Comparison of ENCODE assay signal across 10 mouse cellular contexts in the genomic region with DNA sequence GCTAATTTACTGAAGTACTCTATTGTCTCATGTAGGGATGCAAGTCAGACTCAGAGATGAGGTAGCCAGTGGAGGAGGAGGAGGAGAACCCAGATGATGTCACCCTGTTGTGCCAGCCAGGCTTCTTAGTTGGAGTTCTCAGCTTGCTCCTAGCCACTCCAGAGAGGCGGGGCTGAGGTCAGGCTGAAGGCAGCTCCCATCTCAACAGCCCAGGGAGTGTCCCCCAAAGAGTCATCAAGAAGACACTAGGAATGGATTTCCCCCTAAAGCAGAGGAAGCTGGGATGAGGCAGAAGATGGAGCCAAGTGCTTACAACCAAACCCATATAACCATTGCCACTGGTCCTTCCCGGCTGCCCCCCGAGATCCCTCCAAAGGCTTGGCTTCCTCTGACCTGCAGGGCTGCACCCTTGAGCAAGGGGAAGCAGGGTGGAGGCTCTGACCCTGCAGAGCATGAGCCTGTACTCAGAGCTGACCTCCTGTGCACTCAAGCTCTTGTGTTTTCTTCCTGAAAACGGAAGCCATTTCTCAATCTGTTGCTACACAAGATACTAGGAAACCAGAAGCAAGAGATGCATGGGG. TPM values are rescaled to one million over a fixed set of nuclear protein-coding genes. Genes with fewer than 3 reads are reported as not detected.
A peak's percentile ranks its signal among the peaks of the same experiment; 100 is the strongest.
DNase-seq lines count a peak whose midpoint lies in the region; ATAC-seq and TF ChIP-seq lines count a peak whose summit lies in the region.
"Had no signal": no experiment of that assay in that cellular context is flagged by ENCODE, and none has a peak within 500 bp of the region (broad histone marks: within the 10 kb centered on the region; RNA-seq: fewer than 3 reads in every experiment).

No protein-coding gene starts in this region.

- no peak for TF ChIP-seq CTCF in bone marrow macrophage, adult 2 months (IDR thresholded peaks at IDR 0.05; ENCODE audit: low read depth, low read length)

- no peak overlapping the region for H3K27ac ChIP-seq in kidney, embryonic 16.5 days (ENCODE audit: low read length)
- 0 out of 2 replicates have a peak overlapping the region, but pooled peaks have one; percentile 1 for H3K27ac ChIP-seq in bone marrow macrophage, adult 2 months (ENCODE audit: insufficient read depth, low read depth, low read length)
- H3K27ac ChIP-seq in kidney, embryonic 15.5 days: 0 out of 2 replicates have a peak overlapping the region, but pooled peaks have one; percentile 22
- H3K27ac ChIP-seq: liver, embryonic 14.5 days had no signal

- peak; percentile 20 to 33 for DNase-seq in kidney, adult 8-10 months
- peak; percentile 42 to 51 for DNase-seq in monocyte, adult 2 months (ENCODE audit: low read depth in 1 of 2, low spot score in 2 of 2)
- no peak for DNase-seq in thymus, postnatal 10 days (ENCODE audit: low spot score in 2 of 2)
- no peak for DNase-seq in frontal cortex, postnatal 14 days (ENCODE audit: low spot score in 2 of 2)
- DNase-seq: spleen, adult 18-20 months had no signal

- H3K9ac ChIP-seq in kidney, embryonic 16.5 days (replicated peaks; ENCODE audit: low read length): no peak overlapping the region
- H3K9ac ChIP-seq in kidney, embryonic 15.5 days: no peak overlapping the region
- H3K9ac ChIP-seq: liver, embryonic 14.5 days had no signal

- peaks cover 14% of the 10 kb centered on the region for H3K4me1 ChIP-seq in kidney, embryonic 16.5 days (ENCODE audit: insufficient read depth, low read length)
- H3K4me1 ChIP-seq in bone marrow macrophage, adult 2 months (ENCODE audit: control insufficient read depth, insufficient read depth, low read length): peaks cover 25% of the 10 kb centered on the region
- H3K4me1 ChIP-seq in kidney, embryonic 15.5 days: peaks cover 30% of the 10 kb centered on the region

- no peak overlapping the region for H3K4me2 ChIP-seq in kidney, embryonic 16.5 days (replicated peaks; ENCODE audit: low read depth, low read length)
- H3K4me2 ChIP-seq in kidney, embryonic 15.5 days: no peak overlapping the region

- no peaks in the 10 kb centered on the region for H3K27me3 ChIP-seq in kidney, embryonic 16.5 days (ENCODE audit: insufficient read depth, low read length)
- no peaks in the 10 kb centered on the region for H3K27me3 ChIP-seq in kidney, embryonic 15.5 days
- H3K27me3 ChIP-seq: Patski had no signal

- no peak overlapping the region for H3K4me3 ChIP-seq in kidney, embryonic 16.5 days (ENCODE audit: low read length)
- H3K4me3 ChIP-seq in bone marrow macrophage, adult 2 months (ENCODE audit: insufficient read depth, low read length): no peak overlapping the region
- no peak overlapping the region for H3K4me3 ChIP-seq in kidney, embryonic 15.5 days (replicated peaks)

- no peaks in the 10 kb centered on the region for H3K9me3 ChIP-seq in kidney, embryonic 16.5 days (ENCODE audit: low read length)
- H3K9me3 ChIP-seq in kidney, embryonic 15.5 days (replicated peaks): no peaks in the 10 kb centered on the region

- no peaks in the 10 kb centered on the region for H3K36me3 ChIP-seq in kidney, embryonic 16.5 days (ENCODE audit: insufficient read depth, low read length)
- H3K36me3 ChIP-seq in kidney, embryonic 15.5 days: no peaks in the 10 kb centered on the region

- 75% methylated on average over 4 of the region's 4 CpGs for WGBS in kidney, embryonic 16.5 days
- 71% methylated on average over 4 of the region's 4 CpGs for WGBS in kidney, embryonic 15.5 days

- no peak for ATAC-seq in kidney, embryonic 16.5 days (ENCODE audit: low FRiP score, low TSS enrichment)
- no peak for ATAC-seq in kidney, embryonic 15.5 days (replicated peaks; ENCODE audit: low FRiP score)
- ATAC-seq: Patski had no signal

- no peak for TF ChIP-seq POLR2A in bone marrow macrophage, adult 2 months (IDR thresholded peaks at IDR 0.05; ENCODE audit: borderline replicate concordance, low read depth, low read length)

RNA-seq across cellular contexts. Expression of gene Ksr1, which starts 58.4 kb away (rescaled TPM):
- polyA plus RNA-seq in kidney, embryonic 16.5 days (2015; fragmentation: Nextera tagmentation; extraction: Ambion mirVana): 3.5 and 3.8 TPM in 2 replicates
- 3.7 and 6.0 TPM in 2 replicates for polyA plus RNA-seq in bone marrow macrophage, adult 2 months (2012; ENCODE audit: insufficient read depth, insufficient read length, missing spikeins)
- 2.6 and 3.3 TPM in 2 replicates for polyA plus RNA-seq in kidney, embryonic 15.5 days (2015; fragmentation: Nextera tagmentation; extraction: Ambion mirVana)

Comparison
In these comparisons a context has a peak if more than half of its experiments do, and no peak if none do; other contexts are left out.
1. DNase-seq: peak in kidney, adult 8-10 months (2 of 2) and monocyte, adult 2 months (2 of 2); none in thymus, postnatal 10 days (0 of 2) and frontal cortex, postnatal 14 days (0 of 2).